Mouse (Mus musculus) gastrocnemius, adult 8-10 months (tissue): ENCODE data around the gene Prss34. TPM values are rescaled to one million over a fixed set of nuclear protein-coding genes. Genes with fewer than 3 reads are reported as not detected.

Source experiments
- DNase-seq, 2 experiments: peaks; one replicate each; pipeline ENCODE4 v3.0.0; 2022; ENCODE audit warnings: low spot score in 2 of 2
- total RNA-seq, 4 experiments: library from RNA; stranded (reverse); gene quantifications; 2 replicates each; pipeline ENCODE4 v1.2.4; 2022

Prss34 gene
- total RNA-seq, 4 experiments from 2014 or later, result 0.27 to 0.56 (median 0.33) TPM

DNA sequence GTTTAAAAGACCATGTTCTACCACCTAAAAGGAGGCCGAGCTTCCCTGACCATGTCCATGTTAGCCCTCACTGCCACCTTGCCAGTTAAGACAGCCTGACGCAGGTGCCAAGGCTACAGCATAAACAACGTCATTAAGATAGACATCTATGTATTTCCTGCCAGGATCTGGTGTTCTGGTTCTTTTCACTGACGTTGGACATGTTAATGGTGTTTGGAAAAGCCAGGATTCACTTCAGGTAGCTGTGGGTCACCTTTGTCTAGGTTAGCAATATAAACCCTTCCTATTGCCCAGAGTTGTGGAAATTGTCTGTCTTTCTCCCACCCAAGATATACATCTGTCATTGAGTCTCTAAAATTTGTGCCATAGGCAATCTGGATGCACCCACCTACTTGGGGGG is 10.2 kb downstream of the Prss34 start, which contains the start of gene Prss28:
Prss28 (plus strand) TSS at position 301 of the 400 bp plus-strand sequence.
- DNase-seq, result no peak

GRCm38 (mm10) chr17:25318354-25318753 is 20.2 kb downstream of the Prss34 start, which contains the start of gene Prss29:
Gene Prss29, plus strand, starts transcription at chr17:25318654.
- DNase-seq, result no peak

DNA sequence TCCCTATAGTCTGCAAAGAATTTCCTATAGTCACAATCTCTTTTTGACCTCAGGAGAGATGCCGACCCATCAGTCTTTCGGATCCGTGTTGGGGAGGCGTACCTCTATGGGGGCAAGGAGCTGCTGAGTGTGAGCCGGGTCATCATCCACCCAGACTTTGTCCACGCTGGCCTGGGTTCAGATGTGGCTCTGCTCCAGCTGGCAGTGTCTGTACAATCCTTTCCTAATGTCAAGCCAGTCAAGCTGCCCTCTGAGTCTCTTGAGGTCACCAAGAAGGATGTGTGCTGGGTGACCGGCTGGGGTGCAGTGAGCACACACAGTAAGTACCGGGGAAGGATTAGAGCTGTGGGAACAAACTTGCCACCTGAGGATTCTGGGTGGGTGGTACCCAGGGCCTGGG is 22.6 kb downstream of the Prss34 start:
- DNase-seq, result no peak

DNA sequence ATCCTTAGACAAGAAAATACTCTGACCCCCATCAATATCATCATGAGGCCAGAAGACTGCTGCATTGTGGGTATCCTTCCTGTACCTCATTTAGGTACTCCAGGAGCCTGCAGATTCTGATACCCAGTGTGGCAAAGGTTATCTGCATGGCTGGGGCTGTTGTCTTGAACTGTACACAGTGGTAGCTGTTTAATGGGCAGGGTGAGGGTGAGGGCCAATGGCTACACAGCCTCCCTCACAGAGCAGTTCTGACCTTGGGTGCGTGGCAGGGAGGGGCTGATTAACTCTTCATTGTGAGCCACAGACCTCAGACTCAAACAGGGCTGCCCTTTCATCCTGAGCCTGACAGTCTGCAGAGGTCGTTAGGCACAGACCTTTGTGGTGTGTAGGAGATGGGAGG is 24.7 kb downstream of the Prss34 start:
- no peak for DNase-seq

DNA sequence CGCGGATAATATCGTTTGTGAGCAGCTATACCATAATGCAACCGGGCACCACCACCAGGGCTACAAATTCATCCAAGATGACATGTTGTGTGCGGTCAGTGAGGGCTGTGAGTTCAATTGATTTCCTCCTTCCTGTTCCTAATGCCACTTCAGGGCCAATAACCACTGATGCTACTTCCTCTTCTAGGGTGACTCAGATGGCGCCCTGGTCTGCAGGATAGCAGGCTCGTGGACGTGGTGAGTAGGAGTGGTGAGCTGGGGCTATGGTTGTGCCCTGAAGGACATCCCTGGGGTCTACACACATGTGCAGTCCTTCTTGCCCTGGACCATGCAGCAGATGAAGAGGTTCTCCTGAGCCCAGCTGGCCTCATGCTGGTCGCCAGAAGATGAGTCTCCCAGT is 34.1 kb downstream of the Prss34 start:
- no peak for DNase-seq

GRCm38 (mm10) chr17:25333943-25334342 is 35.7 kb downstream of the Prss34 start:
- no peak for DNase-seq

DNA sequence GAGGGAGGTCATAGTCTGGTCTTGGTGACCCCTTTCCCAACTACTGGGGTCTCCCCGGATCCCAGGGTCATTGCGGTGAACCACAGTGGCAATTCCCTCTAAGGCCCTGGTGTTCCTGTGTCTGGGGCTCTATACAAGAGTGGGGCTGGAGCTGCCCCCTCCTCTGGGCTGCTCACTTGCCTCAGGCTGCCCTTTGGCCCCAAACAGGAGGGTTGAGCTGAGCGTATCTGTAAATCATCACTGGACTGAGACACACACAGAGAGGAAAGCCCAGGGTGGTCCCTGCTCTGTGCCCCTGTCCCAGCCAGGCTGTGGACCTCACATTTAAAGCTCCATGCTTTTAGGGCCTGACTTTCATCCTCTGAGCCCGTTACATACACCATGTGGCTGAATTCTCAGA is 40.0 kb downstream of the Prss34 start:
- DNase-seq, result no peak

- no peak for DNase-seq
Observed at GRCm38 (mm10) chr17:25340003-25340402, 41.8 kb downstream of the Prss34 start.

DNA sequence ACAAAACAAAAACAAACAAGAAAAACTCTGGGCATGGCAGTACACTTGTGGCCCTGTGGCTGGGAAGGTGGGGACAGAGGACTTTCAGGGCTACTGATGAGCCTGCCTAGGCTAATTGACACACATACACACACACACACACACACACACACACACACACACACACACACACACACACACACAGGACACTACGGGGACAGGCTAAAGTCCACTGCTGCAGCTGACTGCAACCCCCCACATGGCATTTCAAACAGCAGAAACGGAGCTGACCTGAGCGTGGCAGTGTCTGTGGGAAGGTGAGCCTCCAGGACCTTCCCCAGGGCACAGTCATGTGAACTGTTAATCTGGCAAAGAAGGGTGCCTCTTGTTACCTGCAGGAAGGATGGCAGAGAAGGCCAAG is 43.3 kb downstream of the Prss34 start:
- no peak for DNase-seq

DNA sequence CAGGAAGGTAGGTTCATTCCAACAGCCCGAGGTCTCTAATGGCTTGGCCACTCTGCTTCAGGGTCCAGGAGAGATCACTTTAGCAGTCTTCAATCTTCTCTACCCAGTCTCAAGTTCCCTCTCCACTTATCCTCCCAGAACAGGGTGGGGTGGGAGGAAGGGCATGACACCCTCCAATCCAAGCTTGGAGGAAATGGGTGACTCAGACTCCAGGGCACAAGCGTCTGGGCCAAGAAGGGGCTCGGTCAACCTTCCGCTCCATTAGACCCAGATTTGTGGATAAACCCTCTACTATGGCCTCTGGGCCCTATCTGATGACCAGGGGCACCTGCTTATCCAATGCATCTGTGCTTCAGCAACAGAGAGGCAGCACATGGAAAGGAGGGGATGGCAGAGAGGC is 47.3 kb downstream of the Prss34 start, which contains the start of gene Tpsab1:
Tpsab1 (minus strand) TSS at position 101 of the 400 bp plus-strand sequence.
- no peak for DNase-seq

Other genes starting within 250 kb of the Prss34 start
- gene Tmem204, start 214.8 kb upstream of the Prss34 start, total RNA-seq, result 10 to 100 TPM in 1 of 4 experiments, 1 to 10 TPM in 3; 7.9 to 10.7 (median 8.2) TPM
- 1 to 10 TPM; 4.2 to 8.6 (median 6.0) TPM for gene Telo2, start 182.4 kb upstream of the Prss34 start, total RNA-seq
- 1 to 10 TPM in 1 of 4 experiments, under 1 TPM in 3; 0.58 to 2.4 (median 0.79) TPM for gene Ptx4, start 177.6 kb upstream of the Prss34 start, total RNA-seq
- 10 to 100 TPM; 13.0 to 18.3 (median 16.0) TPM for gene Clcn7, start 165.0 kb upstream of the Prss34 start, total RNA-seq
- gene Ccdc154, start 135.9 kb upstream of the Prss34 start, total RNA-seq, result not detected
- not detected for gene Gm38655, start 122.9 kb upstream of the Prss34 start, total RNA-seq
- 10 to 100 TPM; 13.8 to 15.5 (median 14.8) TPM for gene BC003965, start 113.8 kb upstream of the Prss34 start, total RNA-seq
- gene Unkl, start 110.0 kb upstream of the Prss34 start, total RNA-seq, result 1 to 10 TPM; 3.2 to 5.4 (median 4.3) TPM
- 10 to 100 TPM; 12.8 to 17.2 (median 14.8) TPM for gene Gnptg, start 58.3 kb upstream of the Prss34 start, total RNA-seq
- gene Tsr3, start 58.2 kb upstream of the Prss34 start, total RNA-seq, result 10 to 100 TPM; 14.2 to 19.1 (median 15.6) TPM
- gene Baiap3, start 42.0 kb upstream of the Prss34 start, total RNA-seq, result not detected
- 10 to 100 TPM; 57.0 to 66.7 (median 58.0) TPM for gene Ube2i, start 23.8 kb upstream of the Prss34 start, total RNA-seq
- gene Prss28, start 10.3 kb downstream of the Prss34 start, total RNA-seq, result not detected
- gene Prss29, start 20.3 kb downstream of the Prss34 start, total RNA-seq, result not detected
- 1 to 10 TPM in 3 of 4 experiments, under 1 TPM in 1; 0.29 to 2.2 (median 1.2) TPM for gene Tpsab1, start 47.2 kb downstream of the Prss34 start, total RNA-seq
- gene Tpsb2, start 67.9 kb downstream of the Prss34 start, total RNA-seq, result 1 to 10 TPM; 1.7 to 5.9 (median 3.9) TPM
- gene Tpsg1, start 70.9 kb downstream of the Prss34 start, total RNA-seq, result not detected
- gene Cacna1h, start 135.4 kb downstream of the Prss34 start, total RNA-seq, result 1 to 10 TPM in 3 of 4 experiments, under 1 TPM in 1; 0.68 to 1.7 (median 1.6) TPM
- not detected for gene Tekt4, start 156.2 kb downstream of the Prss34 start, total RNA-seq
- gene Sstr5, start 198.9 kb downstream of the Prss34 start, total RNA-seq, result not detected